Mouse (Mus musculus) olfactory bulb, adult 2 months (tissue): ENCODE measurements around the gene Zfyve27.

Source experiments
- CTCF ChIP-seq: fragments of 200-500 bp; IDR thresholded peaks from 2 replicates; pipeline ENCODE4 v1.5.1; 2012; ENCODE audit warnings: low read depth, mild to moderate bottlenecking, low read length, moderate library complexity; ENCODE audit not compliant: insufficient read depth
- POLR2A ChIP-seq: fragments of 200-500 bp; IDR thresholded peaks from 2 replicates; pipeline ENCODE4 v1.6.1; 2012; ENCODE audit warnings: mild to moderate bottlenecking, low read depth, low read length, moderate library complexity; ENCODE audit not compliant: insufficient read depth

- no peak for TF ChIP-seq CTCF
- no peak for TF ChIP-seq POLR2A
Measured at GRCm38 (mm10) chr19:42176841-42177240, 13.1 kb downstream of the Zfyve27 start.
